Mouse (Mus musculus) mouse trophoblast stem cell (cell line): ENCODE data around the gene Nipal4.

Experiments
- in situ Hi-C, 2 experiments: fragments of 300-500 bp; cut with MseI, MboI; formaldehyde crosslinking; loops; 2 replicates in 1 of 2; 3 replicates in 1 of 2; pipeline ENCODE4 v1.15.1; 2025

Gene Nipal4

DNA sequence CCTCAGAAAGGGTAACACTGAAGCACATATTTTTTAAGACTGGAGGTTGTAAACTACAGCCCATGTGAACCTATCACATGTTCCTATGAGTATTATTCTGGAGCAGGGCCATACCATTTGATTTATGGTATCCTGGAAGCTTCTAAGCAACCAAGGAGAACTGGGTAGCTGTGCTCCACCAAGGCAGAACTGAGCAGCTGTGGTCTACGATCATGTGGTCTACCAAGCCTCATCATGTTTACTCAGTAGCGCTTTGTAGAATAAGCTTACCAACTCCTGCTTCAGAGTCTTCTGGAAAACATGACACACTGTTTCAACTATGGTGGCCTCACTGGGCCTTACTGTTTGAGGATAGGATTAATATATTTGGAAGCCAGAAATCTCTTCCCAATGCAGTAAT is 49.8 kb downstream of the Nipal4 start:
- in situ Hi-C loops, result no loop called here

DNA sequence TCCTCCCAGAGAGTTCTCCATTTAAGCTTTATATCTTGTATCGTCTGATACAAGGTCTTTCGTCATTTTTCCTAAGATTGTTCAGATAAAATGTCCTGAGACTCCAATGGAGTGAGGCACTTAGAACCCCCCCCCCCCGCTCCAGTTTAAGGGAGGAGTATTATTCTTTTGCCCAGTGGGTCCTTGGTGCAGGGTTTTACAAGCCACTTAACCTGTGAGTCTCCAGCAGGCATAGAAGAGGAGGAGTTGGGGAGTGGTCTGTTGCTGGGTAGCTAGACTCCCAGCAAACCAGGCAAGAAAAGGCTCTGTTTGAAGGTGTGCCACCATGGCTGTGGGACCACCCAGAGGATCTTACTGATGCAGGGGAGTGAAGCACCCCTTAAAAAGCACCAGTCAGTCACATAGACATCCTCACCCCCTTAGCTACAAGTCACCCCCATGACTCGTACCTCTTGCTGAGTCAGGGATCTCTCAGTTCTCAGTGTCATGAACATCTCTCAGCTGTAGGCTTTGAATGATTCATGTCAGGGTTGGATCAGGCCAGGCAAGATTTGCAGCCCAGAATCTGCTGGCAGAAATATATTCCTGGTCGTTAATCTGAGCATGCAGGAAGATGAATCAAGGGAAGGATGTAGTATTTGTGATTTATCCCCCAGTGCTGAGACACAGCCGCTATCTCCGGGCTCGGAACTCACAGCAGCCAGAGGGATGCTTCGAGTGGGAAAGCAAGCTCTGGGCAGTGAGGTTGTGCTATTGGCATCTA is 50.7 kb downstream of the Nipal4 start:
- in situ Hi-C loops, result no loop called here

DNA sequence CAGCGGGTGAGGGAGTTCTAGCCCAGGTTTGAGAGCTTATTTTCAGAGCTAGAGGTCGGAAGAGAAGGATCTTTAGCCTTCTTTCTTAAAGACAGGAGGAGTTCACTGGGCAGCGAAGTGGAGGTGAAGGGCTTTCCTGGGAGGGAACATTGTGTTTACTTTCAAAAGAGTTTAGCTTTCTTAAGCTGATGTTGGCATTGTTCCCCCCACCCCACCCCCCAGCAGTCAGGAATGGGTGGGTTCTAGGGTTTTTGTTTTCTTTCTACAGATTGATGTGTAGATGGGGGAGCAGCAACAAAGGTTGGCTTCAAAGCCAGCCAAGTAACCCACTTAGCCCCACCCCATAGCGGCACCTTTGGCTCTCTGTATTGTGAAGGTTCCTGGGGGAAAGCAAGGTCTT is 51.3 kb downstream of the Nipal4 start:
- in situ Hi-C loops, result no loop called here

DNA sequence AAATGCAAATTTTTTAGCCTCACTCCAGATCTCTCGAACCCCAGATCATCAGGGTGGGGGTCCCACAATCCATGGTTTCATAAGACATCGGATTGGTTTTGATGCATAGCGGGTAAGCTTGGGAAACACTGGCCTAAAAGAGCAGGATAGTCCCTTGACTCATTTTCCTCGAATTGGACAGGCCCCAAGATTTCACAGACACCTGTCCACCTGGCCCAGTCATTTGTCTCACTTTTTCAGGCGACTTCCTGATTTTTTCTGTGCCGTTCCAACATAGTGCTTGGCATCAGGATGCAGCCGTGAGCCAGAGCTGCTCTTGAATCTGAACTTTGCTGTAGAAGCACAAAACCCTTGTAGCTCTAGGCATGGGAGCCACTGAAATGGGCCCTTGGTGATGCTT is 52.1 kb downstream of the Nipal4 start:
- in situ Hi-C loops, result no loop called here

DNA sequence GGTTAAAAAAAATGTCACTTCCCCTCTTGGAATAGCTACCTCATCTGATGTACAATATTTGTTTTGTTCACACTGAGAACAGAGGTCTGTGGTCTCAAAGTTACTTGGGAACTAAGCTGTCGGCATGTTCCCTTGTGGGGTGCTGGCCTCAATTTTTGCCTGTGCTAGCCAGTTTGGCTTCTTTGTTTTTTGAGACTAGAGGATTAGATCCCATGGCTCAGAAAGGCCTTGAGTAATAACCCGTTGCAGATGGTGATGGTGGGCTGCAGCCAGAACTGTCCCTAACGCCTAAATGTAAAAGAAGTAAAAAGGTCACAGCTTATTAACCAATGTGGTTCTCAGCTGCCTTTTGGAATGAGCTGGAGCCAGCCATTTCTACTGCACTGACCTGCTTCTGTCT is 53.1 kb downstream of the Nipal4 start:
- in situ Hi-C loops, result no loop called here

DNA sequence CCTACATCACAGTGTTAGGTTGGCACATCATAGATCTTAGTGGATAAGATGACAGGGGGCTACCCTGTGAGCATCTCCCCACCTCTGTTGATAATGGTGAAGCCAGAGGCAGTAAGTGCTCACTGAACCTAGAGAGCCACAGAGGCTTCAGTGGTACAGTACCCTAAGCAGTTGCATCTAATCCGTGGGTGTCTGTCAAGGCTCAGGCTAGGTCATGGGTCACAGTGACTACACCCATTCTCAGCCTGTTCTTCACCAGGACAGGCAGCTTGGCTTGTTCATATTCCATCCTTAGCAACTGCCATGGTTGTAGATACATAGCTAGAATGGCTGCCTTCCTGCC is 55.4 kb downstream of the Nipal4 start:
- in situ Hi-C loops, result no loop called here

DNA sequence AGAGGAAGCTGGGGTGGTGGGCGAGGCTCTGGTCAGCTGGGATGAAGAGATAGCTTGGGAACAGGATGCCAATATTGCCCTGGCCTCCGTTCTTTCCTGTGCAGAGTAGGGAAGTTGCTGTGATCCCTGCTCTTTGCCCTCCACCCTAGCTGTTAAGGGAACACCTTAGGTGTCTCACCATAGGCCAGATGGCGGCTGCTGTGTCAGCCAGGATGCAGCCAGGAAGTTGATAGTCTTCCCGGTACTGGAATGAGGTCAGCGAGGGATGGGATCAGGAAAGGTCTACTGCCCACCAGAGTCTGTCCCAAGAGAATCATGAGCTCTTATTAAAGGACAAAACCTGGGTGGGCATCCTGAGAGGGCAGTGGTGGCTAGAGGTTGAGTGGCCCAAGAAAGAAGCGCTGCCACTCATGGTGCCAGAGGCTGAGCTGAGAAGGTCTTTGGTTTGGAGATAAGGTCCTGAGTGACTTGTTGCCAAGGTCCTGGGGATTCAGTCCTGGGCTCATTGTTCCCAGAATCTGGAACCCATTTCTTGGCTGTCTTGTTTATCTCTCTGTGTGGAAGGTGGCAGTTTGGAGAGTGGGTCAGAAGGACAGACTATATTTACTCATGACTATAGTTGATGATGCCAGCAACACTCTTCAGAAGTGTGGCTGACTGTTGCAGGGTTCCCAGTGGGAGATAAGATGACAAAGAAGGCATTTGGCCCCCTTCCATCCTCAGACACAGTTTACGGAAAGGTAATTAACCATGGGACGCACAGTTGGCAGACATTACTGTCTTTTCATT is 56.0 kb downstream of the Nipal4 start:
- in situ Hi-C loops, result no loop called here

DNA sequence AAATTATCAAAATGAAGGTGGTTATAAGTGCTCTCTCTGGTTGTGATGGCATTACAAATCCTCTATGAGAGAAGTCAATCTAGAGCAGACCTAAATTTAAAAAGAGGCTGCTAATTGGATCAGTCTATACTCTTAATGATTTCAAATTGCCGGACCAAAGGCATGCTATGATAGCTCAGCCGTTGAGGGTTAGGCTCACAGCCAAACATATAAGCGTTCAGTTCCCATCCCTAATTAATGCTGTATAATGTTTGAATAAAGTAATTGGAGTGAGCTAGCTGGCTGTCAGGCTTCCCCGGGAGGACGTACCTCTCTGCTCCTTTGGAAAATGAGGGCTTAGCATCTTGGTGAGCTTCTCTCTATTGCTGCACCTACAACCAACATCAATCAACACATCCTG is 57.1 kb downstream of the Nipal4 start:
- in situ Hi-C loops, result no loop called here

DNA sequence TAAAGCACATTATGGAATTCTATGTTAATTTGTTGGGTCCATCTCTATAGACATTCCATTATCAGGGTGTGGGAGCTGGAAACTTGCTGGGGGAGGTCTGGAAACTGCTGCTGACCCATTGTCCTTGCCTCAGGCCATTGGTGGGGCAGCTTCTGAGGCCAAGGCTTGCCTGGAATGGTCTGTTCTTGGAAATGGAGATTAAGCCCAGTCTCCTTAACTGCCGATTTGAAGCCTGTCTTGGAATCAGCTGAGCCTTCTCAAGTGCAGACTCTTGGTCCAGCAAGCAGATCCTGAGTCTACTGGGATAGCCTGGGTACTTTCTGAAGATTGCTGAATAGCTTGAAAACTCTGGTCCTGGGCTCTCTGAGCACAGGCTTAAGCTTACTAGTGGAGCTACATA is 59.3 kb downstream of the Nipal4 start:
- in situ Hi-C loops, result no loop called here

DNA sequence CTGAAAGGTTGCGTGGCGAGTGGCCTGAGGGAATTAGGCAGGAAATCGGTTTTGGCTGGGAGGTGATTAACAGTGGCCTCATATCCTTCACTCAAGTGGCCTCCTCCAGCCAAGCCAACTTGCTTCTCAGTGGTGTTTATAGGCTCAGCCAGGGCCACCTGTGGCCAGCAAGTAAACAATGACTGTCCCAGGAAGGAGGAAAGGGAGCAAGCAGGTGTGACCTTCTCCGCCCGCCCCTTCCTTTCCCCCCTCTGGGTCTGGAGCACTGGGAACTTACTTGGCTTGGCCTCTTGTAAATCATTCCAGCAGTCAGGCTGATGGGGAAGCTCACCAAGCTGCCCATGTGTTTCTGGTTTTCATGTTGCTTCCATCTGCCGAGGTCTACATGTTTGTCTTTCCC is 64.2 kb downstream of the Nipal4 start:
- in situ Hi-C loops, result no loop called here
